Mouse (Mus musculus) WW6 (cell line): ENCODE data around the gene Ubc.
A peak's percentile ranks its signal among the peaks of the same experiment; 100 is the strongest.

ENCODE experiments used
- DNase-seq: peaks from one replicate; pipeline ENCODE4 v3.0.0-alpha.2; 2013; ENCODE audit warnings: low read depth, low spot score

The Ubc gene

GRCm38 (mm10) chr5:125349391-125349790, 40.6 kb downstream of the Ubc start:
- no peak for DNase-seq

GRCm38 (mm10) chr5:125348487-125348886, 41.5 kb downstream of the Ubc start:
- DNase-seq: no peak

GRCm38 (mm10) chr5:125348067-125348466, 41.9 kb downstream of the Ubc start:
- DNase-seq: no peak

- DNase-seq: no peak
These were observed 45.7 kb downstream of the Ubc start for GRCm38 (mm10) chr5:125344296-125344695.

GRCm38 (mm10) chr5:125341459-125342090, 48.4 kb downstream of the Ubc start:
- DNase-seq: no peak

GRCm38 (mm10) chr5:125340547-125341262, 49.3 kb downstream of the Ubc start, which contains the start of gene Scarb1:
Gene Scarb1 (minus strand): TSS chr5:125341094.
- DNase-seq: peak; percentile 60

GRCm38 (mm10) chr5:125339851-125340531, 50.0 kb downstream of the Ubc start:
- DNase-seq: no peak

- peak; percentile 36 for DNase-seq
These were observed 50.8 kb downstream of the Ubc start for GRCm38 (mm10) chr5:125339108-125339751.

GRCm38 (mm10) chr5:125337526-125337925, 52.5 kb downstream of the Ubc start:
- no peak for DNase-seq

GRCm38 (mm10) chr5:125337012-125337411, 53.0 kb downstream of the Ubc start:
- no peak for DNase-seq
